Mouse (Mus musculus) adrenal gland, postnatal 36 days (tissue): Measurements from ENCODE around the gene Pgls. TPM values are rescaled to one million over a fixed set of nuclear protein-coding genes. Genes with fewer than 3 reads are reported as not detected.
A peak's percentile ranks its signal among the peaks of the same experiment; 100 is the strongest.

ENCODE experiments used
- DNase-seq, 2 experiments: peaks; one replicate each; pipeline ENCODE4 v3.0.0; 2021; ENCODE audit warnings: mixed read lengths in 1 of 2
- total RNA-seq, 2 experiments: library from RNA; stranded (reverse); gene quantifications; 2 replicates each; pipeline ENCODE4 v1.2.3; 2021

Gene Pgls
- total RNA-seq, 2 experiments from 2014 or later, result 137 to 165 TPM

DNA sequence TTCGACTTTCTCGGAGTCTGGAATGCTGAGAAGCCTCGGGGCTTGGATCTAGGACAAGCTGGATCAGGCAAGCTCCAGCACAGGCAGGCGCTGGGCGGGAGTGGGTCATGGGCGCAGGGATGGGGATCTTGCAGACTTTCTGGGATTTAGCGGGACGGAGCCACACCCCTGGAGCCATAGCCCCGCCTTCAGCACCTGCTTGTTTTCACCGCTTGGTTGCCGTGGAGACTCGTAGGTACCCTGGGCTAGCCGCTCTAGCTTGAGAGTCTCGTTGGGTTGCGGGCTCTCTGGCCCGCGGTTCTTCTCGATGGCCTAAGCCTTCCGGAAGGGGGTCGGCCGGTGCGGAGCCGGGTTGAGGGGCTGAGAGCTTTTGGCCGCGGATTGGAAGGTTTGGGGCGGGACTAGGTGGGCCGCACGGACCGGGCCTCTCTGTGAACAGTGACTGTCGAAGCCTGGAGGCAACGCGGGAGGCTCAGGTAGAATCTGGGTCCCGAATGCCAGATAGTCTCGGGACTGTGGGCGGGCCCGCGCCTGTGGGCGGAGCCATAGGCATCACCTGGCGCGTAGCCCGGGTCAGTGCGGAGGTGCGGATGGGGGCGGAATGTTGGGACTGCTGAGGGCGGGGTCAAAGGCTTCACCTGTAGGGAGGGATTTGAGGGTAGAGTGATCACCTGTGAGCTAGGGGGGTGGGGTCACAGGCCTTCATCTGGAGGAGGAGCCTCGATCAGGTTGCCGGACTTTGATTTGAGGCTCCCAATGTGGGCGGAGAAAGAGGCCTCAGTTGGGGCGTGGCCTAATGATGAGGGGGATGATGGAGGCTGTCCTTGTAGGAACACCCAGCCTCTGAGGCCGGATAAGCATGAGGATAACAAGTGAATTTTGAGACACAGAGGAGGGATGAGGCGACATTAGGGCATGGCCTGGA, 22.3 kb upstream of the Pgls start:
- peak; percentile 87 to 90 for DNase-seq

DNA sequence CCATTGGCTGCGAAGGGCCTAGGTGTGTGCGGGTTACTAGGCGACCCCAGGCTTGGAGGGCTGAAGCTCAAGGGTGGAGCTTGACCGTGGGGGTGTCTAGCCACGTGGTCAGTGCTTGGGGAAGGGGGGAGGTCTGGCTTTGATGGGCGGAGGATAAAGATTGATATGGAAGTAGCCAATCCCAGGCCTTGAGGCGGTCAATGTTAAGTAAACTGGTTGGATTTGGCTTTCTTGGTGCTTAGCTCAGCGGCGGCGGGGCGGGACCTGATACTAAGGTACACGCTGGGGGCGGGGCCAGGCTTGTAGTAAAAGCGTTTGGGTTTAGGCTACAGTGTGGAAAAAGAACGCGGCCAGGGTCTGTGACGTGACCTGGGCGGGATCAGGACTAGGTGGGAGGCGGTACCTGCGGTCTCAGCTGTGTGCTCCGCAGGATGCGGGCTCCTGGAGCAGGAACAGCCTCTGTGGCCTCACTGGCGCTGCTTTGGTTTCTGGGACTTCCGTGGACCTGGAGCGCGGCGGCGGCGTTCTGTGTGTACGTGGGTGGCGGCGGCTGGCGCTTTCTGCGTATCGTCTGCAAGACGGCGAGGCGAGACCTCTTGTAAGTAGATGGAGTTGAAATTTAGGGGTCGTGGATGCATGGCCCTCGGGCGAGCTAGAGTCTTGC, 21.6 kb upstream of the Pgls start:
- peak; percentile 97 for DNase-seq

DNA sequence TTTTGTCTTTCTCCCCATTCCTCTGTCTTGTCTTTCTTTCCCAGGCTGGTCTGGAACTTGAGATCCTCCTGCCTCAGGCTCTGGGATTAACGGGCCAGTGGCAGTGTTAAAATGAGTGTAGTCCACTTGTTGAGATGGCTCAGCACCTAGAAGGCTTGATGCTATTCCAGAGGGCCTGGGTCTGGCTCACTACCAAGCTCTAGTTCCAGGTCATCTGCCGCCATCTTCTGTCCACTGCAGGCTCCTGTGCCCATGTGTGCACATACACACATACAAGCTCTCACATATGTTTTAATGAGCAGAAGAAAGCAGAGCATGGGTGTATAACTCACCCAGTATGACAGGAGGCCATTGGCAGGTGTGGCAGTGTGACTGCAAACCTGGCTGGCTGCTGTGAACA, 19.9 kb upstream of the Pgls start:
- no peak for DNase-seq

DNA sequence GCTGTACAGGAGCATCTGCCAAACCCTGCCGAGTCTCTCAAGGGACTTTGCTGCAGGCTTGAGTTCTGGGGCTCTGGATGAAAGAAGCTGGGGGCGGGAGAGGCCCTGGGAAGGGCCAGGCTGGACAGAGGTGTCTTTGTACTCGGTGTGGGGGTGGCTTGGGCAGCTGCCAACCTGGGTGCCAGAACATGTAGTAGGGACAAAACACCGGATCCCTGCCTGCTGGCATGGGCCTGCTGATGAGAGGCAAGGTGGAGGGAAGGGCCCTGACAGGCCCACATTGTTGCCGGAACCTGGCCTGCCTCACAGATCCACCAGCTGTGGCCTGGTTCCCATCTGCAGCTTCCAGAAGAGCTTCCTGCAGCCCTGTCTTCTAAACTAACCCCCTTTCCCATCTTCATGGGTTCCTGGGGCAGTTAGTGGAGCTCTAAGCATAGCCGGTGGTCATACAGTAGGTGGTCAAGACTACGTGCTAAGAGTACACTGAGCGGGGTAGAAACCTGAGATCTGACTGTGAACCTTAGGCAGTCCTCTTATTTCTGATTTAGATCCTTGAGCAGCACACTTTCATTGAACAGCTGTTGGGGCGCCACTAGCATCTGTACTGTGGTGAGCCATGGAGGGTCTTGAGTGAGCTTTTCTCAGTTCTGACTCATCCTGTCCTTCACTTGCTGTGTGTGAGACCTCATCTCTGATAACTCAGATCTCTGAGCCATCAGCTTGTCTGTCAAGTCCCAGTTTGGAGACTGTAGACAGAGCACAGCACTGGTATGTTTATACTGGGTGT, 18.9 kb upstream of the Pgls start:
- DNase-seq, result peak; percentile 72 to 87

DNA sequence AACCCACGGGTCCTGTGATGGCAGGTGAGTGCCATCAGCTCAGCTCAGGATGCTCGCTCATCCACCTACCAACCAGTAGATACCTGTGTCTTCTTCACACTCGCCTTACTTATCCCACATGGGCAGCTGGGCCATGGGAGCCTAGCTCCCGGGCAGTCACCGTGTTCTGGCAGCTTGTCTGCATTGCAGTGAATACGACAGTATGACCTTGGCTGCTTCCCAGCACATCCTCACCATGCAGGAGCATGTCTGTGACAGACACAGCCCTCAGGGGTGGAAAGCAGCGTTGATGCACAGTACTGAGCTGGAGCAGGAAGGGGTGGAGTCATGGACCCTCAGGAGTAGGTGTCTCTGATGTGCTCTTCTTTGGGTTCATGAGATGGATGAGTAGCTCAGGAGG, 17.6 kb upstream of the Pgls start:
- peak; percentile 81 to 85 for DNase-seq

DNA sequence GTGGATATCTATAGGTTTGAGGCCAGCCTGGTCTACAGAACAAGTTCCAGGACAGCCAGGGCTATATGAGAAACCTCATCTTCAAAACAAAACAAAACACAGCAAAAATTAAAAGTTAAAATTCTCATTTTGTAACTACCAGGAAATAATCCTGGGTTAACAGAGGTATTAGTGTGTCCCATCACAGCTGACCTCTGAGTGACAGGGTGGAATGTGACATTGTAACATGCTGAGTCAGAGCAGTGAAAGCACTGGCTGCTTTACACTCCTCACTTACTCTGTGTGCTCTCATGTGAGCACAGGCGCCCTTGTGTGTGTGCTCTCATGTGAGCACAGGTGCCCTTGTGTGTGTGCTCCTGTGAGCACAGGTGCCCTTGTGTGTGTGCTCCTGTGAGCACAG, 17.0 kb upstream of the Pgls start:
- DNase-seq, result no peak

DNA sequence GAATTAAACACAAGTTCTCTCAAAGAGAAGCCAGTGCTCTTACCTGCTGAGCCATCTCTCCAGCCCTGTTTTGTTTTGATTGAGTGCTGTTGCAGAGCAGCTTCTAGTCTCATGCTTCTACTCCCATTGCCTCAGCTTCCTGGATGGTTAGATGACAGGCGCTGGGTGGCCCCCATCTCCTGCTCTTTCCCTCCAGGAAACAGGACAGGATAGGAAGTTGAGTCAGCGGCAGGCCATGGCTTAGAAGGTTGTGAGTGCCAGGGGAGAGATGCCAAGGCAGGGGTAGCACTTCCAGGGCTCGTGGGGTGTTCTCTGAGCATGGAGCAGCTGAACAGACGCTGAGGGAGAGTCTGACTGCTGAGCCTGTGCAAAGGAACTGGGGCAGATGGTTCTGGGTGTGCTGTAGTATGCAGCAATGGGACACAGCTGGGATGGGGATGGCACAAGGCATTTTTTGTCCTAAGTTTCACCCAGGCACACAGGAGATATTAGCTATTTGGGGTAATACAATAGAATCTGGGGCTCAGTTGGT, 14.1 kb upstream of the Pgls start:
- no peak for DNase-seq

DNA sequence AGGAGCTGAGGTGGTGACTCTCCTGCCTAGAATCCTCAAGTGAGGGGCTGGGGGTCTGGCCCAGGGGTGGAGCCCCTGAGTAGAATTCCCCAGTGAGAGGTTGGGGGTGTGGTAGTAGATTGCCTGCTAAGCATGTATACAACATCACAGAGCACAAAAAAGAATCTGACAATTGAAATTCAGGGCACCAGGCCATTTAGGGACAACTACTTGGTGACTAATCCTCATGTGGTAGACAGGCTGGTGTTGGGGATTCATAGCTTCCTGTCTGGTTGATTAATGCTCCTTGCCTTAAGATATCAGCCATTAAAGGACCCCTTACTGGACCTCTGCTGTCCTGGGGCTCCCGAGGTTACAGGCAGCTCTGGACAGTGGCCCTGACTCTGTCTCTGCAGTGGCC, 13.0 kb upstream of the Pgls start:
- no peak for DNase-seq

DNA sequence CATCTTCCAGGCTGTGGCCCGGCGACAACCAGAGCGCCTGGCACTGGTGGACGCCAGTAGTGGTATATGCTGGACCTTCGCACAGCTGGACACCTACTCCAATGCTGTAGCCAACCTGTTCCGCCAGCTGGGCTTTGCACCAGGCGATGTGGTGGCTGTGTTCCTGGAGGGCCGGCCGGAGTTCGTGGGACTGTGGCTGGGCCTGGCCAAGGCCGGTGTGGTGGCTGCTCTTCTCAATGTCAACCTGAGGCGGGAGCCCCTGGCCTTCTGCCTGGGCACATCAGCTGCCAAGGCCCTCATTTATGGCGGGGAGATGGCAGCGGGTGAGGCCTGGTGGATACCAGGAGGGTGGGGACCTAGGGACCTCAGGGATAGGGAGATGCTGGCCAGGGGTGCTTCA, 12.5 kb upstream of the Pgls start:
- peak; percentile 83 to 89 for DNase-seq

DNA sequence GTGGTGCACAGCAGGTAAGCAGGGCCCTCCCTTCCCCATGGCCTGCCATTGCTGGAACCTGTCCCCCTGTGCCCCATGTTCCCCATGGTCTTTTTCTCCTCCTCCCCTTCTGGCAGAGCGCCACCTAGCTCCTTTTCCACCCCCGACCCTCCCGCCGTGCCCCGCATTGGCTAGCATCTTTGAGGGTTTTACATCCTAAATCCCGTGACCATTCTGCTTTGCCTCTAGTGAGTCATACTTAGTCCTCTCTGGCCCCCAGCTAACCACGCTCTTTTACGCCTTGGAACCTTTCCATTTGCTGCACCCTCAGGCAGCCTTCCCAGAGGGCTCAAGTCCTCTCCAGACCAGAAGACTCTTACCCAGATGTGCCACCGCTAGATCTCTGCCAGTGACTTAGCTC, 11.8 kb upstream of the Pgls start:
- DNase-seq, result no peak

DNA sequence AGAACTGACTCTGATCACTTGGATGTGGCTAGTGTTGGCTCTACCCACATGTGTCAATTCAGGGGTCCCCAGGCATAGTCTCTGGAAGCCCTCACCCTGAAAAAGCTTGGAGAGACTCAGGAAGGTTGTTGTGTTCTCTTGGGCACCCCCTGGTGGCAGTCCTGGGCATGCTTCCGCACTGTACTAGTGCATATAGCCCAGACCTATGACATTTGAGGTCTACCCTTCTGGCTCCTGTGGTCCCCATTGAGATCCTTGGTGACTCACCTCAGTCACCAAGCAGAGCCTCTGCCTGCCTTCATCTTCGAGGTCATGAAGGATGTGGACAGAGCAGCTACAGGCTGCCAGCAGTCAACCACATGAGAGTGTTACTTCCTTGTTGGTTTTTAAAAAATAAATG, 5.1 kb upstream of the Pgls start:
- DNase-seq, result peak; percentile 62 to 78

DNA sequence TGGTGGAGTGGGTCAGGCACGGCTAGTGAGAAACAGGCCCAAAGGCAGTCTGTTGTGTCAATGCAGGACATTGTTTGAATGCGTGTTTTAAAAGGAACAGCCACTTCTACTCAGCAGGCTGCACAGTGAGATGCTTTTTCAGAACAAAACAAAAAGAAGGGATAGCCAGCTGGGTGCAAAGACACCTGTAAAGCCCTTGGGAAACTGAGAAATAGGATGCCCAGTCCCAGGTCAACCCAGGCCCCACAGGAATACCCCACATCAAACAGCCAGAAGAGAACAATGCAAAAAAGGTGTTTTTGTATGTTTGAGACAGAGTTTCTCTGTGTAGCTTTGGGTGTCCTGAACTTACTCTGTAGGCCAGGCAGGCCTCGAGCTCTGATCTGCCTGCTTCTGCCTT, 3.2 kb upstream of the Pgls start:
- no peak for DNase-seq

DNA sequence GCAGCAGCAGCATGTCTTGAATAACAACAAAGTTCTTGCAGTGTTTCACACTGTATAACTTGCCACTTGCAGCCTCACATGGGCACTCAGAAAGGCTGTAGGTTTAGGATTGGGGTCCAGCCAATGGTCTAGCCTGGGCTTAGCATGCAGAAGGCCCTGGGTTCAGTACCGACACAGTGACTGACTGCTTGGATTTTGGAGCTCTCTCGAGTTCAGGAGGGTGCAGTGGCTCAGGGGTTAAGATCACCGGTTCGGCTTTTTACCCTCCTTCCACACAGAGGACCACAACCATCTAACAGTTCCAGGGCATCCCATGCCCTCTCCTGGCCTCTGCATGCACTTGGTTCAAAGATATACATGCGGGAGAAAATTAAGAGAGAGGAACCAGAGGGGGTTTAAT, 959 bp upstream of the Pgls start:
- DNase-seq, result no peak

DNA sequence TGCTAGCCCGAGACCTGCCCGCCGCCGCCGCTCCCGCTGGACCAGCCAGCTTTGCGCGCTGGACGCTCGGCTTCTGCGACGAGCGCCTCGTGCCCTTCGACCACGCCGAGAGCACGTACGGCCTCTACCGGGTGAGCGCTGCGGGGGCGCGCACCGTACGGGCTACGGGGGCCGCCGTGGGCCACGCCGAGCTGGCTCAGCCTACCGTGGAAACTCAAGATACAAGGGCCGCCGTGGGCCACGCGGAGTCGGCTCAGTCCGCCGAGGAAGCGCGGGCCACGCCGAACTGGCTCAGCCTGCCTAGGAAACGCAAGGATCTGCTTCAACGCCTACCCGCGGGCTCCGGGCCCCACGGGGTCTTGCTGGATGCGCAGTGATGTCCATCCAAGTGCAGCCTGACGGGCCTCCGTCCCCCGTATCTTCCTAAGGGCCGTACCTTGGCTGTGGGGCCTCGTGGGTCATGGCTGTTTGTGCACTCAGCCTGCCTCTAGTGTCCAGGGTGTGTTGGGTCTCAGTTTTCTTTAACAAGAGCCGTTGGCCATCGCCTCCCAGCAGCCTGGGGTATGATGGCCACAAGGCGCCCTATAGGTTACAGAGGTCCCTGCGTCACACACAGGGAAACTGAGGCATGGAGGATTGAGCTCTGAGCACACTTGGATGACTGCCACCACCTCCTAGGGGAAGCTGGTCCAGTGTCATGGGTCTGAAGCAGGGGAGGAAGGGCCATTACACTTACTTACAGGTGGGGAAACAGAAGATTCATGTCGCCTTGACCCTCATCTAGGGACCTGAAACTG, 596 bp downstream of the Pgls start:
- DNase-seq, result peak; percentile 79 to 87

DNA sequence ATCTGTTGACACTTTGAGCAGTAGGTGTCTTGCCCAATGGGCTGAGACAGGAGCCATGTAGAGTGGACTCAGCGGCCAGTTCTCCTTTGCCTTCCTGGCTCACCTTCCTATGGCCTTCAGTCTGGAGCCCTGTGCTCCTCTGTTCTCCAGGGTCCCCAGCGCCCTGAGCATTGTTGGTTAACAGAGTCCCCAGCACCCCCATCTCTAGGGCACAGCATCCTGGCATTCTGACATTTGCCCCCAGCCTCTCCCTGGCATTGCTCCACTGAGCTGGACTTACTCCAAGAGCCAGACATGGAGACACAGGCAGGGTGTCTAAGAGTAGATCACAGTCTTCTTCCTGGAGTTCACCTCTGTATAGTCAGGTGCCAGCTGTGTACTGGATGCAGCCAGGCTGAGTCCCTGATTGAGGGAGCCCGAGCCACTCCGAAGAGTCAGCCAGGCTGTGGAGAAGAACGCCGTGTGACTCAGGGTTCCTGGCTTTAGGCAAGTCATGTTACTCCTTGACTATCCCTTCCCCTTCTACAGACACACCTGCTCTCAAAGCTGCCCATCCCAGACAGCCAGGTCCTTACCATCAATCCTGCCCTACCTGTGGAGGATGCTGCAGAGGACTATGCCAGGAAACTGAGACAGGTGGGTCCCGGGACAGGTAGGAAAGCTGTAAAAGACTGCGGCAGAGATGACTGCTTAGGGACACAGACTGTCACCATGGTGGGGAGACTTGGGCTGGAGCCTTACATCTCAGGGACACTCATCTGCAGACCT, 1.8 kb downstream of the Pgls start:
- DNase-seq, result no peak

DNA sequence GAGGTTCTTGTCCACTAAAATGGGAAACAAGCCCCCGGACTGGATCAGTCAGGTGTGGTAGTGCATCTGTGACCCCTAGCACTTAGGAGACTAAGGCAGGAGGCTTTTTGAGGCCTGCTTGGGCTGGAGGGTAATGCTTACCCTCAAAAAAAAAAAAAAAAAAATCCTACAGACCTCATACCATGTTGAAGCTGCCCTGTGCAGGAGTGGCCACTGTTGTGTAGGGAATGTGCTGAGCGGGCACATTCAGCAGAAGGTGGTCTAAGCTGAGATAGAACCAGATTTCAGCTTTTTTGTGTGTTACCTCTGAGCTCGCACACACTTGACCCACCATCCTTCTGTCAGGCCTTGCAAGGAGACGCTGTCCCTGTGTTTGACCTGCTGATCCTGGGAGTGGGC, 2.3 kb downstream of the Pgls start:
- DNase-seq, result no peak

DNA sequence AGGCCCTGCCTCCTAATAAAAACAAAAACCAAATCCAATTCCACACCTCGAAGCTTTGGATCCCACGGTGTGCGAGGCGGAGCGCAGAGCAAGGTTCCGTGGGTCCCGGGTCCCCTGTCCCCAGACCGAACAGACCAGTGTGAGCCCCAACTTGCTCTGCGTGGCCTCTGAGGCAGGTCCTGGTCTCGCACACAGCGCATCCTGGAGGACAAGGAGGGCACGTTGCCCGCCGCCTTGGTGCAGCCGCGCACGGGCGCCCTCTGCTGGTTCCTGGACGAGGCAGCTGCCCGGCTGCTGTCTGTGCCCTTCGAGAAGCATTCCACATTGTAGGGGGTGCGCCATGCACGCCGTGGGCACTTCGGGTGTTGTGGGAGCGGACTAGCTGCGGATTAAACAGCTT, 3.9 kb downstream of the Pgls start:
- DNase-seq, result peak; percentile 93 to 96

DNA sequence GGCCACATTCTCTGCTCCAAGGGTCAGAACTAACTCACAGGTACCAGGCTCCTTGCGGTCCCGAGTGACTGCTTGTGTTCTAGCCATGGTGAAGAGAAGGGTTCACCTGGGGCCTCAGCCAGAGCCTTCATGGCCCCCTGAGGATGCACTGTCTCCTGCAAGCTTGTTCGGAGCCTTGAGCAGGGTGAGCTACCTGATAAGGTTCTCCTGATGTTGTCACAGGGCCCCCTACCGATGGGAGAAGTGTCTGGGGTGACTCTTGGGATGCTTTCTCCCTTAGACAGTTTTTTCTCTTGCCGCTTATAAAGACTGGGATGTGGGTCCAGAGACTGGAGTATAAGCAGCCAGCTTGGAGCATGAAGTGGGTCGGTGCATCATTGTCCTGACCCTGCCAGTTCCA, 4.4 kb downstream of the Pgls start:
- no peak for DNase-seq

DNA sequence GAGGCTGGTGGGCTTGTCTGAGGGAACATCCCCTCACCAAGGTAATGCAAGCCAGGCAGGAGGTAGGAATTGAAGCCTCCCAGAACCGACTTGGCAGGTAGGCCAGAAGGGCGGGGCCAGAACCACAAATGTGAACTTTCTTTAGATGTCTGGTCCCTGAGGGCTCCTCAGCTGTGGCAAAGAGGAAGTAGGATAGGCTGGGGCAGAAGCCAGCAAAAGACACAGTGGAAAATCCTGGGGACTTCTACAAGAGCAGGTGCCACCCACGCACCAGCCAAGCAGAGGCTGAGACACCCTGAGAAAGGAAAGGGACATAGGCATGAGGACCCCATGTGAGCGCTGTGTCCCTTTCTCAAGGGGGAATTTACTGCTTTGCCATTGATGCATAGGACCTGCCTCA, 4.8 kb downstream of the Pgls start:
- no peak for DNase-seq

DNA sequence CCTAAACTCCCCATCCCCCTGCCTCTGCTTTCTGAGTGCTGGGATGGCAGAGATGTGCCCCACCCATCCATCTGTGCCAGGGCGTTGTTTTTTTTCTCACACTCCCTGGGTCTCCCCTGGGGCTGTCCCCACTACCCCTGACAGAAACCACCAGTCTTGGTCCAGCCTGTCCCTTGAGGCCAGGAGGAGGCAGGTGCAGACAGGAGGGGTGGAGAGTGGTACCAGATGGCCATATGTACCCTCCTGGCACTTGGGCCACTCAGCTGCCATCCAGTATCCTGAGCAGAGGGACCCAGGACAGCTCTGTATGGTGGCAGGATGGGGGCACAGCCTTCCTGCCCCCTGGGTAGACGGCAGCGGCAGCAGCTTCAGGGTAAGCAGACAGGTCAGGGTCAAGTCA, 5.5 kb downstream of the Pgls start, which contains the start of gene Fam129c:
Gene Fam129c, plus strand, starts transcription at position 198 of the 400 bp plus-strand sequence.
- no peak for DNase-seq

DNA sequence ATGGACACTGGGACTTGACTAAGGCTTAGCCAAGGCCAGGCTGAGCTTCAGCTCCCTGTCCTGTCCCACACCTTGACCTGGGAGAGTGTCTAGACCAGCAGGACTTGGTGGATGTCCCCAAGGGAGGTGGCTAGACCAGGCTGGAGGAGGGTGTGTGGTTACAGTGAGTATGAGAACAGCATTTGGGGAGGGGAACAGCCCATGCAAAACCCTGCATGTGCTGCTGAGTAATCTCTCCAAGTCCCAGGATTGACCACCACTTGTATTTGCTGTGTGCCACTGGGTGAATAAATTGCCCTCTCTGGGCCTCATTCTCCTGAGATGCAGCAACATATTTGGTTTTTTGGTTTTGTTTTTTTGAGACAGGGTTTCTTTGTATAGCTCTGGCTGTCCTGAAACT, 6.4 kb downstream of the Pgls start:
- no peak for DNase-seq
